Mouse (Mus musculus): ENCODE measurements around the gene Gpc5.

Gpc5 gene

GRCm38 (mm10) chr14:115869127-115869526 lies 777.1 kb downstream of the Gpc5 start:
- DNase-seq = no peak

GRCm38 (mm10) chr14:115976062-115976461 lies 884.0 kb downstream of the Gpc5 start:
- no peak for DNase-seq

GRCm38 (mm10) chr14:115979233-115979632 lies 887.2 kb downstream of the Gpc5 start:
- no peak for DNase-seq

GRCm38 (mm10) chr14:115990764-115991163 lies 898.7 kb downstream of the Gpc5 start:
- DNase-seq = no peak

- DNase-seq = no peak
Measured at GRCm38 (mm10) chr14:115993520-115994106, 901.6 kb downstream of the Gpc5 start.

GRCm38 (mm10) chr14:115998931-115999330 lies 906.9 kb downstream of the Gpc5 start:
- no peak for DNase-seq

- no peak for DNase-seq
Measured at GRCm38 (mm10) chr14:116087010-116087409, 995.0 kb downstream of the Gpc5 start.

GRCm38 (mm10) chr14:116127943-116128342 lies 1035.9 kb downstream of the Gpc5 start:
- DNase-seq = no peak

- DNase-seq = no peak
Measured at GRCm38 (mm10) chr14:116137330-116137729, 1045.3 kb downstream of the Gpc5 start.

GRCm38 (mm10) chr14:116137772-116138171 lies 1045.8 kb downstream of the Gpc5 start:
- no peak for DNase-seq

- no peak for DNase-seq
Measured at GRCm38 (mm10) chr14:116162586-116162985, 1070.6 kb downstream of the Gpc5 start.

- DNase-seq = no peak
Measured at GRCm38 (mm10) chr14:116167401-116167800, 1075.4 kb downstream of the Gpc5 start.

- no peak for DNase-seq
Measured at GRCm38 (mm10) chr14:116169129-116169528, 1077.1 kb downstream of the Gpc5 start.

GRCm38 (mm10) chr14:116186981-116187380 lies 1095.0 kb downstream of the Gpc5 start:
- DNase-seq = no peak

GRCm38 (mm10) chr14:116206977-116207376 lies 1115.0 kb downstream of the Gpc5 start:
- DNase-seq = peak; percentile 8

GRCm38 (mm10) chr14:116208581-116208980 lies 1116.6 kb downstream of the Gpc5 start:
- no peak for DNase-seq

- DNase-seq = peak; percentile 5
Measured at GRCm38 (mm10) chr14:116209045-116209444, 1117.0 kb downstream of the Gpc5 start.

GRCm38 (mm10) chr14:116210304-116210703 lies 1118.3 kb downstream of the Gpc5 start:
- DNase-seq = no peak

GRCm38 (mm10) chr14:116212029-116212428 lies 1120.0 kb downstream of the Gpc5 start:
- no peak for DNase-seq

GRCm38 (mm10) chr14:116258126-116258525 lies 1166.1 kb downstream of the Gpc5 start:
- DNase-seq = no peak

GRCm38 (mm10) chr14:116308541-116308940 lies 1216.5 kb downstream of the Gpc5 start:
- DNase-seq = no peak

- no peak for DNase-seq
Measured at GRCm38 (mm10) chr14:116317491-116317890, 1225.5 kb downstream of the Gpc5 start.

- no peak for DNase-seq
Measured at GRCm38 (mm10) chr14:116336182-116336581, 1244.2 kb downstream of the Gpc5 start.

GRCm38 (mm10) chr14:116338395-116338794 lies 1246.4 kb downstream of the Gpc5 start:
- DNase-seq = no peak

GRCm38 (mm10) chr14:116348560-116348959 lies 1256.5 kb downstream of the Gpc5 start:
- DNase-seq = no peak
